15 mouse cellular contexts compared by ENCODE assay signal in genomic region chr5:125232443-125232979, GRCm38 (mm10).
"Had no signal": no experiment of that assay in that cellular context is flagged by ENCODE, and none has a peak within 500 bp of the region (broad histone marks: within the 10 kb centered on the region; RNA-seq: fewer than 3 reads in every experiment).

No protein-coding gene starts in this region.

- H3K27ac ChIP-seq: midbrain, embryonic 10.5 days; midbrain, embryonic 12.5 days; neural tube, embryonic 13.5 days; neural tube, embryonic 15.5 days; stomach, embryonic 15.5 days; stomach, postnatal 0 days had no signal

- H3K4me3 ChIP-seq: midbrain, embryonic 10.5 days; midbrain, embryonic 12.5 days; neural tube, embryonic 13.5 days; neural tube, embryonic 15.5 days; stomach, embryonic 15.5 days had no signal

- DNase-seq: lung, adult 18-20 months; lung, embryonic 14.5 days; lung, postnatal 10 days; lung, postnatal 4 days; midbrain, embryonic 14.5 days; right cerebral cortex, postnatal 14 days; thymus, adult 2 months; thymus, postnatal 25 days; thymus, postnatal 4 days had no signal

- H3K4me1 ChIP-seq: neural tube, embryonic 15.5 days had no signal
